Mouse (Mus musculus): Measurements from ENCODE around the gene Lhcgr. TPM values are rescaled to one million over a fixed set of nuclear protein-coding genes. Genes with fewer than 3 reads are reported as not detected.
A peak's percentile ranks its signal among the peaks of the same experiment; 100 is the strongest.

Lhcgr gene
- total RNA-seq, 2 experiments from 2014 or later: not detected

DNA sequence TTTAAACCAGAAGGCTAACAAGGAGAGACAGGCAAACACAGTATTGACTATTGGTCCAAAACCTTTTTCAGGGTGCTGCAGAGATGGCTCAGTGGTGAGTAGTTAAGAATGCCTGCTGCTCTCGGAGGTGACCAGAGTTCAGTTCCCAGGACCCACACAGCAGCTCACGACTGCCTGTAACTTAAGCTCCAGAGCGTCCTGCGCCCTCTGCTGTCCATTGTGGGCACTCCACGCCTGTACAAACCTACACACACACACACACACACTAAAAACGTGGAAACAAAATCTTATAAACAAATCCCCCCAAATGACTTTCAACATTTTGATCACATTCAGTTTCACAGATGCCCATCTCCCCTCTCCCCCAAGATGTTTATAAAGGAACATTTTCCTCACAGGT, 24.9 kb downstream of the Lhcgr start:
- no peak overlapping the region for H3K4me3 ChIP-seq
- H3K27ac ChIP-seq: no peak overlapping the region
- TF ChIP-seq CTCF (IDR thresholded peaks at IDR 0.05): no peak
- intact Hi-C loops (cut with DNase I): no loop called here
- no peak for DNase-seq

DNA sequence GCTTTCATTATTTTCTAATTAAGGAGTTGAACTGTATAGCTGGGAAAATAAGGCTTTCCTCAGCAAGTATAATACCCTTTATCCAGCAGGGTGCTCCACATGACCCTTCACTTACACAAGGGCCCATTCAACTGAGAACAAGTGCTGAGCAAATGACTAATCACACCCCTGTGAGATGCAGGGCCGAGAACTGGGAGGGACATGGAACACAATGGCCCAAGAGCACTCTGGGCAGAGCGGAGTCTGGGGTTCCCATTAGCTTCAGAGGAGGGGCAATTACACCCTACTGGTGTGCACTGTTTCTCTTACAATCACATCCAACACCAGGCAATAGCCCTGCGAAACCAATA, 27.7 kb downstream of the Lhcgr start:
- H3K27ac ChIP-seq: no peak overlapping the region
- no peak for TF ChIP-seq CTCF (IDR thresholded peaks at IDR 0.05)
- intact Hi-C loops (cut with DNase I): no loop called here

GRCm38 (mm10) chr17:88763396-88764135, 28.2 kb downstream of the Lhcgr start:
- intact Hi-C loops (cut with DNase I): no loop called here
- no peak for TF ChIP-seq CTCF (IDR thresholded peaks at IDR 0.05)

More for the DNA sequence above, 27.7 kb downstream of the Lhcgr start:
- DNase-seq: no peak
- H3K4me3 ChIP-seq: no peak overlapping the region

DNA sequence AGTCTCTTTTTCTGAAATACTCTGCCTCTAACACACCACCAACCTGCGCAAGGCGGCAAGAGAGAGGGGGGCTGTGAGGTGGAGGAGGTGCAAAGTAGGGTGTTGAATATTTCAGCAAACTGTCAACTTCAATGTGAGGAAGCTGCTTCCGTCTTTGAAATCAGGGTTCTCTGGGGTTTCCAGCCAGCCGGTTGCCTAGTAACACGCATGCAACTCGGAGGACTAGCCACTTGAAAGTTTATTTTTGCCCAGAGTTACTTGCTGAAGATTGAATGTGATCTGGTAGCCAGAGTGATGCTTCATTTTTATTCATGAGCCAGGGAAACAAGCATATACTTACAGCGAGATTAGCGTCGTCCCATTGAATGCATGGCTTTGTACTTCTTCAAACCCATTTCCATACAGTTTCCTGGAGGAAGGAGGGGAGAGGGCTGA, 33.8 kb downstream of the Lhcgr start:
- TF ChIP-seq CTCF (IDR thresholded peaks at IDR 0.05): no peak
- intact Hi-C loops (cut with DNase I): no loop called here
- no peak for DNase-seq
- no peak overlapping the region for H3K27ac ChIP-seq
- H3K4me3 ChIP-seq: no peak overlapping the region

More at GRCm38 (mm10) chr17:88763396-88764135, 28.2 kb downstream of the Lhcgr start:
- Histone ChIP-seq H3K4me3 (no peak overlapping the region), H3K27ac (no peak overlapping the region)
- no peak for DNase-seq

GRCm38 (mm10) chr17:88755776-88756175, 36.0 kb downstream of the Lhcgr start:
- no peak overlapping the region for H3K4me3 ChIP-seq
- intact Hi-C loops (cut with DNase I): no loop called here
- DNase-seq: no peak
- TF ChIP-seq CTCF (IDR thresholded peaks at IDR 0.05): no peak
- H3K27ac ChIP-seq: no peak overlapping the region

GRCm38 (mm10) chr17:88753472-88753857, 38.3 kb downstream of the Lhcgr start:
- TF ChIP-seq CTCF (IDR thresholded peaks at IDR 0.05): no peak
- Histone ChIP-seq H3K27ac (no peak overlapping the region), H3K4me3 (peak overlapping the region; percentile 51)
- intact Hi-C loops (cut with DNase I): loop anchor here (2.0 kb wide), 1 partner anchor 101 kb away; no protein-coding TSS in a partner anchor
- DNase-seq: no peak

GRCm38 (mm10) chr17:88752827-88753471, 38.8 kb downstream of the Lhcgr start:
- intact Hi-C loops (cut with DNase I): loop anchor here (2.0 kb wide), 1 partner anchor 100 kb away; no protein-coding TSS in a partner anchor
- peak; percentile 55 for TF ChIP-seq CTCF (IDR thresholded peaks at IDR 0.05)
- peak overlapping the region; percentile 51 for H3K4me3 ChIP-seq
- peak; percentile 37 for DNase-seq
- no peak overlapping the region for H3K27ac ChIP-seq

GRCm38 (mm10) chr17:88749646-88750045, 42.1 kb downstream of the Lhcgr start:
- Histone ChIP-seq H3K4me3 (no peak overlapping the region), H3K27ac (no peak overlapping the region)
- intact Hi-C loops (cut with DNase I): no loop called here
- no peak for TF ChIP-seq CTCF (IDR thresholded peaks at IDR 0.05)
- no peak for DNase-seq

GRCm38 (mm10) chr17:88706231-88706649, 85.5 kb downstream of the Lhcgr start:
- Histone ChIP-seq H3K27ac (no peak overlapping the region), H3K4me3 (no peak overlapping the region)
- no peak for TF ChIP-seq CTCF (IDR thresholded peaks at IDR 0.05)
- DNase-seq: no peak
- intact Hi-C loops (cut with DNase I): no loop called here

DNA sequence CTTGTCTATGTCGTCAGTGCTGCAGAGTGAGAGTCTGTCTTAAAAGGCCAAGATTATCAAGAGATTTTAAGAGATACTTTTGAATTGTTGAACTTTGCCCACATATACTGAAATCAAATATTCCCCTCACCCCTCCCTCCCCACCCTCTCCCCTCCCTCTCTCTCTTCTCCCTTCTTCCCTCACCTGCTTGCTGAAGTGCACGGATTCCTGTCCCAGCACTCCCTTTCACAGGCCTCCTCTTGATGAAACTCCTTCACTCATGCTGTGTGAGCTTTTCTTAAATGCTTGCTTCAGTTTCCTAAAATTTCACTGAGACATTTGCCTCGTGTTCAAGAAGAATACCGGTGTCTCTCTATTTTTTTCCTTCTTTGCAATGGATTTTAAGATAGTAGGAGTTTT, 88.7 kb downstream of the Lhcgr start:
- no peak for DNase-seq
- TF ChIP-seq CTCF (IDR thresholded peaks at IDR 0.05): no peak
- Histone ChIP-seq H3K4me3 (no peak overlapping the region), H3K27ac (no peak overlapping the region)
- intact Hi-C loops (cut with DNase I): no loop called here

- DNase-seq: no peak
- no peak for TF ChIP-seq CTCF (IDR thresholded peaks at IDR 0.05)
- H3K4me3 ChIP-seq: no peak overlapping the region
- intact Hi-C loops (cut with DNase I): no loop called here
- no peak overlapping the region for H3K27ac ChIP-seq
These were observed 89.4 kb downstream of the Lhcgr start for GRCm38 (mm10) chr17:88702345-88702744.

DNA sequence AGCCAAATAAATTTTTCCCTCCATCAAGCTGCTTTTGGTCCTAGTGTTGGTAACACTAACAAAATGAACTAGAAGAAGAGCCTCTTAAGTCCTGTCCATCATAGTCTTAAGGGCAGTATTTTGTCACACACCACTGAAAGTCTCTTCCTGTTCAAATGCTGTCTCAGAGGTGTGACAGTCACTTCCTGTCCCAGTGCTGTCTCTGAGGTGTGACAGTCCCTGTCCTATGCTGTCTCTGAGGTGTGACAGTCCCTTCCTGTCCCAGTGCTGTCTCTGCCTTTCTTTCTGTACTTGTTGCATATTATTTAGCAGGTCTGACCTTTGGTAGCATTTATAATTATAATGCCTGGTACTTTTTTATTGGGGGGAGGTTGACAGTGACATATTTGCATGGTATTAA, 90.9 kb downstream of the Lhcgr start:
- no peak for TF ChIP-seq CTCF (IDR thresholded peaks at IDR 0.05)
- DNase-seq: no peak
- no peak overlapping the region for H3K4me3 ChIP-seq
- H3K27ac ChIP-seq: no peak overlapping the region
- intact Hi-C loops (cut with DNase I): no loop called here

DNA sequence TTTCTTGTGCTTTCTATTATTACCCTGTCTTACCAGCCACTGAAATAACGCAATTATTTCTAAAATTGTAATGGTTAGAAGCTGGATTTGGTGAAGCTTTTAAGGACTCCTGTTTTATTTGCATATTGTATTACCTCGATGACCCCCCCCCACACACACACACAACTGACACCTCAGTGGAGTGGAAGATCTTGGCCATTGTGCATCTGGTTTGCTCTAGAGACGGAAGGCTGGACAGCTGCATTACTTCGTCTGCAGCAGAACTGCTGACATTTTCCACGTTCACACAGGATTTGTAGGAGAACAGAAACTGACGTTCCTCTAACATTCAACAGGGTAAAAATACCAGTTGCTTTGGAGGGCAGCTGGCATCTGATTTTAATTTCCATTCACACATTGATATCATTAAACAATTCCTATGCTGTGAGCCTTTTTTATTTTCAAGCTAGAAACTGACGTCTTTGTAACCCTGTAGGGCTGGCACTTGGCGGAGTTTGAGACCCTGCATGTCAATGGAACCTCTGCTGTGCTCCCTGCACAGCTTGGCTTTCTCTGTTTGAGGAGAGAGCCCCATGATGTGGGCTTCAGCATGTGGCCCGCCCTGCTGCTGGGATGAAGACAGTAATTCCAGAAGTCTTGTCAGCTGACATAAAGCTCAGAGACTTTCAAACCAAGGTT, 95.0 kb downstream of the Lhcgr start:
- no peak for TF ChIP-seq CTCF (IDR thresholded peaks at IDR 0.05)
- H3K27ac ChIP-seq: no peak overlapping the region
- intact Hi-C loops (cut with DNase I): no loop called here

More for the DNA sequence above, 95.0 kb downstream of the Lhcgr start:
- H3K4me3 ChIP-seq: no peak overlapping the region
- no peak for DNase-seq

All from gastrocnemius, adult 2 months (tissue).